Mouse (Mus musculus): ENCODE data around the gene Slc7a15.
"Not testable (repeated sequence)": the region's sequence is repeated elsewhere in the genome, so short reads cannot be mapped to it uniquely, and the experiment has no call there.

Slc7a15 gene

DNA sequence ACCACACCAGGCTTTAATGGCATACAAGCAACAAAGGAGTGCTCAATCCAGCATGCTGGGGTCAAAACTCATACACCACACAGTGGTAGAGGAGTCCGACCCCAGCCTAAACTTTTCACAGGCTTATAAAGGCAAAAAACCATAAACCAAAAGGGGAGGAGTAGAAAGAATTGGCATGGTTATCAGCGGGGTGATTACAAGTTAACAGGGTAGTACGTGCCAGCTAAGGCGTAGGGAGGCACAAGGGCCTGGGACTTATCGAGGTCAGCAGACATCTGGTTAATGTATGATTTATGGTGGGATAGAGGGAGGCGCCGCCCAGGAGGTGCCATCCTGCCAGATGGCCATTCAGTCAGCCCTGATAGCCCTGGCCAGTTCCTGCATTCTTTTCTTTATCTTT lies at the start of gene Slc7a15:
Slc7a15 (minus strand) TSS at position 101 of the 400 bp plus-strand sequence.
- in situ Hi-C loops (cut with MboI, MseI), result not testable (repeated sequence)

GRCm38 (mm10) chr12:8648211-8648610 lies 49.3 kb upstream of the Slc7a15 start:
- in situ Hi-C loops (cut with MboI, MseI), result not testable (repeated sequence)

GRCm38 (mm10) chr12:8641425-8641735 lies 42.5 kb upstream of the Slc7a15 start:
- in situ Hi-C loops (cut with MboI, MseI), result no loop called here

- in situ Hi-C loops (cut with MboI, MseI), result no loop called here
These were observed 42.0 kb upstream of the Slc7a15 start for GRCm38 (mm10) chr12:8640711-8641424.

DNA sequence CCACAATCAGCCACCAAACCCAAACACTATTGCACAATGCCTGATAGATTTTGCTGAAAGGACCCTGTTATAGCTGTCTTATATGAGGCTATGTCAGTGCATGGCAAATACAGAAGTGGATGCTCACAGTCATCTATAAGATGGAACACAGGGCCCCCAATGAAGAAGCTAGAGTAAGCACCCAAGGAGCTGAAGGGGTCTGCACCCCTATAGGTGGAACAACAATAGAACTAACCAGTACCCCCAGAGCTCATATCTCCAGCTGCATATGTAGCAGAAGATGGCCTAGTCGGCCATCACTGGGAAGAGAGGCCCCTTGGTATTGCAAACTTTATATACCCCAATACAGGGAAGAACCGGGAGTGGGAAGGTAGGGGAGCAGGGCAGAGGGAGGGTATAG lies 41.3 kb upstream of the Slc7a15 start:
- in situ Hi-C loops (cut with MboI, MseI), result not testable (repeated sequence)

DNA sequence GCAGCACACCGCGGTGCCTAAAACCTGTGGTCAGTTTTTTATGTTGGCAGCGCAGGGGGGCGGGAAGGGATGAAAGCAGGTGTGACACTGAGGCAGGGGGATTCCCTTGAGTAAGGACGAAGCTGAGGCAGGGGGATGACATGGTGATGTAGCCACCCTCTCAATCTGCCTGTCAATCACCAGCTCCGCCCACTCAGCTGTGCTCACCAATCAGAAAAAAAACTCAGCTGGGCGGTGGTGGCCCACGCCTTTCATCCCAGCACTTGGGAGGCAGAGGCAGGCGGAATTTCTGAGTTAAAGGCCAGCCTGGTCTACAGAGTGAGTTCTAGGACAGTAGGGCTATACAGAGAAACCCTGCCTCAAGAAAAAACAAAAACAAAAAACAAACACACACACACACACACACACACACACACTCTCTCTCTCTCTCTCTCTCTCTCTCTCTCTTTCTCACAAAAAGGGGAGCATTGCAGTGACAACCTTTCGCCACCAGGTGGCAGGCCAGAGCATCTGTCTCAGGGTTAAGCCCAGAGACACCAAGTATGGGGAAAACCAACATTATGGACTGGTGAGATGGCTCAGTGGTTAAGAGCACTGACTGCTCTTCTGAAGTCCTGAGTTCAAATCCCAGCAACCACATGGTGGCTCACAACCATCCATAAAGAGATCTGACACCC lies 39.7 kb upstream of the Slc7a15 start:
- in situ Hi-C loops (cut with MboI, MseI), result not testable (repeated sequence)

DNA sequence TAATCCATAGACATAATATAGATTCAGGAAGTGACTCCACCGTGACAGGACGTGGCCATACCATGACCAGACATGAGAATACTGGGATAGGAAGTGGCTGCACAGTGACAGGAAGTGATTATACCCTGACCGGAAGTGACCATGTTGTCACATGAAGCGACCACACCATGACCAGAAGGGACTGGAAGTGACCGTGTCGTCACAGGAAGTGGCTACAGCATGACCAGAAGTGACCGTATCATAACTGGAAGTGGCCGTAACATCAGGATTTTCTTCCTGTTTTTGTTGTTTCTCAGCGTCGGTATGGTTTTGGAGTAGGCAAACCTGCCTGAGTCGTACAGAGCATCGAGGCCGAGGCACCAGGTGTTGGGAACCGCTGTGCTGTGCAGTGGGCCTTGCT lies 38.1 kb upstream of the Slc7a15 start:
- in situ Hi-C loops (cut with MboI, MseI), result no loop called here

- in situ Hi-C loops (cut with MboI, MseI), result no loop called here
These were observed 36.7 kb upstream of the Slc7a15 start for GRCm38 (mm10) chr12:8635546-8635945.

- in situ Hi-C loops (cut with MboI, MseI), result no loop called here
These were observed 35.4 kb upstream of the Slc7a15 start for GRCm38 (mm10) chr12:8634306-8634705.

DNA sequence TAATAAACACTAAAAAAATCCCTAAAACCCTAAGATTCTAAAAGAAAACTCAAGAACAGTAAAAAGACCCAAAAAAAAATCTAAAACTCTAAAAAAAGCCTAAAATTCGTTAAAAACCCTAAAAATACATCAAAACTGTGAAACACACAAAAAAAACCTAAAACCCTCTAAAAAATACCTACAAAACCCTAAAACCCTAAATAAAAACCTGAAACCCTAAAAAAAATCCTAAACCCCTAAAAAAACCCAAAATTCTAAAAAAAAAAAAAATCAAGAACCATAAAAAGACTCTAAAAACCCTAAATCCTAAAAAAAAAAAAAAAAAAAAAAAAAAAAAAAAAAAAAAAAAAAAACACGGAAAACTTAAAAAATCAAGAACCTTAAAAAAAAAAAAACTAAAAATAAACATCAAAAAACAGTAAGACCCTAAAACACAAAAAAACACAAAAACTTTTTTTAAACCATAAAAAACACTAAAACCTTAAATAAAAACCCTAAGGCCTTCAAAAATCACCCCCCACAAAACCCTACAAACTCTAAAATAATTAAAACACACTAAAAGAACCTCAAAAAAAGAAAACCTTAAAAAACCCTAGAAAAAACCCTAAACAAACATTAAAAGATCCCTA lies 34.0 kb upstream of the Slc7a15 start:
- in situ Hi-C loops (cut with MboI, MseI), result no loop called here

- in situ Hi-C loops (cut with MboI, MseI), result no loop called here
These were observed 32.8 kb upstream of the Slc7a15 start for GRCm38 (mm10) chr12:8631691-8632090.

GRCm38 (mm10) chr12:8629537-8629936 lies 30.7 kb upstream of the Slc7a15 start:
- in situ Hi-C loops (cut with MboI, MseI), result no loop called here

- in situ Hi-C loops (cut with MboI, MseI), result no loop called here
These were observed 21.8 kb upstream of the Slc7a15 start for GRCm38 (mm10) chr12:8620678-8621018.

DNA sequence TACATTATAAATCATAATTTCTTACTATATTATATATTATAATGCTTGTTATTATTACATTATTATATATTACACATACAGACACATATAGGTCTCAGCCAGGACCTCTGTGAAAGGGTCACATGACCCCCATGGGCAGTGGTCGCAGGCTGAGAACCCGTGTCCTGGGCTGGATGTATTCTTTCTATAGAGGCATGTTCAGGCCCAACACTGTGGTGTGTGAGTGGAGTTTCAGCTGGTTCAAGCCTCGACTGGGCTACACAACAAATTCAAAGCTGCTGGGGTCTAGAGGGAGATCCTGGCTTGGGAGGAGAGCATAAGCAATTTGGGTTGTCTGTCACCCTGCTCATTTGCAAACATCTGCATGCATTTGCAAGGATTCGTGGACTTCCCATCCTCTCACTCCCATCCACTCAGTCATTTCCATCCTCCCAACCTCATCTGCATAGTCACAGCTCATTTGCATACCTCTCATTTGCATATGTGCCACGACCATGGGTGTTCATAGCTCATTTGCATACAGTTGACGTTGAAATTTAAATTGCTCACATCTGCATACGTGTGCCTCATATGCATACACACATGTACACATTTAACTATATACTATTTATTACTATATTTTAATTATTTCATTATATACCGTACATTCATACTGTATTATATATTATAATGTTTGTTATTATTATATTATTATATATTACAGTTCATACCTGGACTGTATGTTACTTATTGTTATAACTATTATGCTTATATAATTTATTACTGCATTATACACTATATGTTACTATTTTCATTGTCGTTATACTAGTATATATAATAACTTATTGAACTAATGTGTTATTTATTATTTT lies 21.2 kb upstream of the Slc7a15 start:
- in situ Hi-C loops (cut with MboI, MseI), result no loop called here

- in situ Hi-C loops (cut with MboI, MseI), result no loop called here
These were observed 19.4 kb upstream of the Slc7a15 start for GRCm38 (mm10) chr12:8618271-8618670.

DNA sequence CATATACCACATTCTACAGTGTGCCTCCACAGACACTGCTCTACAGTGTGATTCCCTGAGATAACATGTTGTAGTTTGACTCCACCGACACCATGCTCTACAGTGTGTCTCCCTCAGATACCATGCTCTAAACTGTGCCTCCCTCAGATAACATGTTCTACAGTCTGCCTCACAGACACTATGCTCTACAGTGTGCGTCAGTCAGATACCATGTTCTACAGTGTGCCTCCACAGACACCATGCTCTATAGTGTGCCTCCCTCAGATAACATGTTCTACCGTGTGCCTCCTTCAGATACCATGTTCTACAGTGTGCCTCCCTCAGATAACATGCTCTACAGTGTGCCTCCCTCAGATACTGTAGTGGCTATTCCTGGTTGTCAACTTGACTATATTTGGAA lies 10.2 kb upstream of the Slc7a15 start:
- in situ Hi-C loops (cut with MboI, MseI), result no loop called here

DNA sequence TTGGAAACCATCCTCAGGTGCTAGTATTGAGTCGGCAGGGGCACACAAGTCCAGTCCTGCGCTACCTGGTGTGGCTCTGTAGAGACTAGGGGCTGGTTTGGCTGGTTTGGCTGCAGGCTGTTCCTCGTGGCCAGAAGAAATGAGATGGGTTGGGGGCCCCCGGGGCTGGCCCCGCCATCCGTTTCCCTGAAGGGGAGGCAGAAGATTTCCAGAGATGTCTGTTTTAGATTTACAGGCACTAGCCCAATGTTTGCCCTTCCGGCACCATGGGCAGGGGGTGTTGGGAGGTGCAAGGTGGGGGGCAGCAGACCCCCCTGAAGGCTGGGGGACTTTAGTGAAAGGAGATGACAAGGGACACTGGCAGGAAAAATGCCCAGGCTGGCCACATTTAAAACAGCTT lies 3.3 kb downstream of the Slc7a15 start:
- in situ Hi-C loops (cut with MboI, MseI), result no loop called here

DNA sequence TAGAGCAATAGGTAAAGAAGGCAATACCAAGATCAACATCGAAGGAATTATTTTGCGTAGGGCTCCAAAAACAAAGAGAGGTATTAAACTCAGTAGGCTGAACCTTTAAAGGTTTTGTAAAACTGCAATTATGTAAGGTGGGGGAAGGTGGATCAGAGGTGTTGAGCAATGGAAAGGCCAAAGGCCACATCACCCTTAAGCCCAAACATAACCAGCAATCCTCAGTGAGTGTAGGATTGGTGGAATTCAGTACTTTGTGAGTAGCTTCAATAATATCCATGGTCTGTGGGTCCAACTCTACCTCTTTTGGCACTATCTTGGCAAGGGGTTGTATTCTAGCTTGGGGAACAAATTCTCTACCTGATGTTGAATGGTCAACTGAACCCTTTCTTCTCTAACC lies 7.5 kb downstream of the Slc7a15 start:
- in situ Hi-C loops (cut with MboI, MseI), result not testable (repeated sequence)

GRCm38 (mm10) chr12:8573405-8573804 lies 25.5 kb downstream of the Slc7a15 start:
- in situ Hi-C loops (cut with MboI, MseI), result no loop called here

GRCm38 (mm10) chr12:8571903-8572341 lies 26.9 kb downstream of the Slc7a15 start:
- in situ Hi-C loops (cut with MboI, MseI), result not testable (repeated sequence)

DNA sequence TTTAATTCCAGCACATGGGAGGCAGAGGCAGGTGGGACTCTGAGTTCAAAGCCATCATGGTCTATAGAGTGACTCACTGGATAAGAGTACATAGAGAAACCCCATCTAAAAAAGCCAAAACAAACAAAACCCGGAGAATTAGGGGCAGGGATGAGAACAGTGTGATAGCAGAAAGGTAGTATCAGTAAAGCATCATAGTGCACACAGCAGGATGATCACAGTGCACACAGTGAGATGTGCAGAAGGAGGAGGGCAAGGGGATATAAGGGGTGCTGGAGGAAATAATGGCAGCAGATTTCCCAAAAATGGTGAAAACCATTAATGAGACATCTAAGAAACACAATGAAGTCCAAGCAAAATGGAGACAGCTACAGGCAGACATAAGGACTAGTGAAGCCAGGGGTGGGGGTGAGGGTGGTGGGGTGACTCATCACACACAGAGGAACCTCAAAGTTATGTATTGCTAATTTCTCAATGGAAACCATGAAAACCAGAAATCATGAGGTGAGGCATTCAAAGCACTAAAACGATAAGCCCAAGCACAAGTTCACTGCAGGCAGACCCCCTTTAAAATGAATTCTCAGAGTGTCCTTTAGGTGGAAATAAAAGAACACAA lies 27.5 kb downstream of the Slc7a15 start:
- in situ Hi-C loops (cut with MboI, MseI), result not testable (repeated sequence)

GRCm38 (mm10) chr12:8562213-8562612 lies 36.7 kb downstream of the Slc7a15 start:
- in situ Hi-C loops (cut with MboI, MseI), result not testable (repeated sequence)
